Mouse (Mus musculus) cerebellum, adult 9-11 months (tissue): ENCODE results near the gene Sptb.
A peak's percentile ranks its signal among the peaks of the same experiment; 100 is the strongest.

ENCODE experiments used
- DNase-seq: peaks from one replicate; pipeline ENCODE4 v3.0.0; 2022

Gene Sptb

DNA sequence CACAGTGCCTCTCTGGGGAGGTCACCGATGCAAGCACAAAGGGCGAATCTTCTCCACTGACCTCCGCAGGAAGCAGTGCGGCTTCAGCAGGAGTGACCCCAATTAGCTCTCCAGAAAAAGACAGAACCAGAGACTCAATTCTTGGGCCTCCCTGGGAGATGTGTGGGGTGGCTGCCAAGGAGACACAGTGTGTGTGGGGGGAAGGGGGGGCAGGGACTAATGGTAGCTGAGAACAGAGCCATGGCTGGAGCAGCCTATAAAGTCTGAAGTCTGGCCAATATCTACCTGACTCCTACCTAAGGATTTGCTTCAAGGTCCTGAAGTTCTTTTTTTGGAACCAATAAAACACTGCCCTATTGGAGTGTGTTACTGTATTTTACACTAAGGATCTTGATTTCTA lies 105.8 kb downstream of the Sptb start:
- DNase-seq = no peak

DNA sequence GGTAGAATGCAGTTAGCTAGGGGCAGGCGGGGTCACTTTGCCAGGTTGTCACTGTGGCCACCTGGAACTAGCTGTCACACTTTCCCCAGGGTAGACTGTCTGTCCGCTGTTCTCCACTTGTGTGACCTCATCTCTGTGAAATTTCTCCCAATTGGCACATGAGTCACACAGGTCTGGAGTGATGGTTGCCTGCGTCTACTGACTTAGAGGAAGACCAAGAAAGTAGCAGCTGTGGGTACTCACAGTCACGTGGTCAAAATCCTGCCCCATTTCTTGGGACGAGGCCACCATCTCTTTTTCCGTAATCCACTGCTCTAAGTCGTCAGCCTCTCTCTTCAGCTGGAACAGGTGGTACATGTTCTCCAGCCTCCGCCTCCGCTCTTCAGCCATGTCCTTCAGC lies 106.6 kb downstream of the Sptb start:
- no peak for DNase-seq

DNA sequence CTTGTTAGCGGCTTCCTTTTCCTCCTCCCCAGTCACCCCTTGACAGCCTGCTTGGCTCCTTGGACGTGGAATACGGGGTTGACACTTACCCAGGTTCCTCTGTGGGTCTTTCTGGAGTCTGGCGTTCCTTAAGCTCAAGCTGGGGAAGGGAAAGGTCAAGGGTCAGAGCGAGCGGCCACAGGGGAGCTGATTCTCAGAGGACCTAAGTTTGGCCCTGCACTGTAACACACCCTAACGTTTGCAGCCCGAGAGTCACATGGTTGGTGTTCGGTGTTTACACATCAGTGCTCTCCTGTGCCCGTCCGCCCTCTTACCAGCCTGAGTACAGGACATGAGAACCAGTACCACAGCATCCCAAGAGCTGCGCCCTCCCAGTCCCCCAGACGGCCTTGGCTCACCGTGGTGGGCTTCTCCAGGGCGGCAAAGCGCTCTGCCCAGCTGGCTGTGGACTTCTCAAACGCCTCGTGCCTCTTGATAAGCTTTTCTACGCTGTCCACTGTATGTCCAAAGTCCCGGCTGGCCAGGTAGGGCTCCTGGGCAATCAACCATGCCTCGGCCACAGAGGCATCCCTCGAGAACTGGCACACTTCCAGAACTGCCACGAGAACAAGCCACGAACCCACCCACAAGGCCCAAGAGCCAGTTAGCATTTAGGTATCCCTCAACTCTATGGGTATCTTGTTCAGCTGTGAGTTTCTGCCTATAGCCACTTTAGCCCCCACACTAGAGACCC lies 112.0 kb downstream of the Sptb start:
- DNase-seq = no peak

DNA sequence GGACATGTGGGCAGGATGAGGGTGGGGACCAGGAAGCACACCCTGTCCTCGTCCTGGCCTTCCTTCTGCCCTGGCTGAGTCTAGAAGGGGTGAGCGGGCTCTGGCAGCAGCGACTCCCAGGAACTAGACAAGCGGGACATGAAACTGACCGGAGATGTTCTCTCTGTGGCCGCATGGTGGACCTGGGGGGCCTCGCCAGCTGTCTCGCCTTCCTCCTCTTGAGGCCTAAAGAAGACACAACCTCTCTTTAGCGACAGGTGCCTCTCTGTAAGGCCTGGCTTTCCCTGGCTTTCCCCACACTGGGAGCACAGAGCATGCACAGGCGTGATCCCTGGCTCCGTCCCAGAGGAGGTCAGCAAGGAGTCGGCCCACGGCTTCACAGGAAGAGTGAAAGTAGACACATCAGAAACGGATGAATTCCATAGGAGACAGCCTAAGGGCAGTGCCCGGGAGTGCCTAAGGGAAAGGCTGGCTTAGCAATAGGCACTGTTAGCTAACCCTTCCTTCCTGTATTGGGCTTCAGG lies 112.7 kb downstream of the Sptb start:
- peak; percentile 73 for DNase-seq

DNA sequence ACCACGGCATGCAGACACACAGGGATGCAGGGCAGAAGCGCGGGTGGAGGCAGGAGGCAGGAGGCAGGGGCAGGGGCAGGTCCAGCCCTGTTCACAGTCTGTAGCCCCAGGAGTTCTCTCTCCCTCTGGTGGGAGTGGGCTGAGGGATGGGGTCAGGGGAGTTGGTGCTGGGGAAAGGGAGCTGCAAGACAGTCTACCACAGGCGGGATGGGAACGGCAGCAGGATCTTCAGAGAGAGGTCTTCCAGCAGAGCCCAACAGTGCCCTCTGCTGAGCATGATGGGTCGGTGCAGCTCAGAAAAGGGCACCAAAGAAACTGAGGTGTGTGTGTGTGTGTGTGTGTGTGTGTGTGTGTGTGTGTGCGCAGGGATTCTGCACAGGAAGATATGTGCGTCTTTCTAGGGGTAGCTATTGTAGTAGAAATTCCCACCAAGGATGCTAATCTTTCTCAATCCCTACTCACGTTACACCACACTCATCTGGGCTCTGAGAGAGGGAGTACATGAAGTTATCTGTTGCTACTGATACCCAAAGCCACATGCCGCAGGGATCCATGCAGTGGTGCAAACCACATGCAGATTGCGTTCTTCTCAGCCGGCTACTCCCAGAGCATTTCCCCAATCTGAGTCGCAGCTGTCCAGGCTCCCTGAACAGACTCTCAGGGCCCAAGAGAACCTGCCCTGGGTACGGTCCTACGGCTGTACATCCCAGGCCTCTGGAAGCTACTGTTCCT lies 113.9 kb downstream of the Sptb start:
- peak; percentile 81 for DNase-seq

DNA sequence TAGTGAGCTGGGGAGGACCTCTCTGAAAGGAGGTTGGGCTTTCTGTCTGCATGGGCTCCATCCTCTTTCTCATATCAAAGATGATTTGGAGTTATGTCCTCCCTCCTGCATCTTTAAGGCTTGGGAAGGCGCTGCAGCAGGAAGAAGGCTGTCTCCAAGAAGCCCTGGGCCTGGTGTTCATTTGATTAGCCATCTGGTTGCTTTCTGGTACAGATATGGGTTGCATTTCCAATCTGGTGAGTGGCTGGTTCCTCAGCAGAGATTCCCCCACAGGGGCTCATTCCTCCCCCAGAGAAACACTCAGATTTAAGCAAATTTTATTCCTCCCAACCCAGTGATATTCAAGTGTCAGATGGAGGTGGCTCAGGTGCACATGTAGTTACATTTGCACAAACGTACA lies 114.5 kb downstream of the Sptb start:
- no peak for DNase-seq

DNA sequence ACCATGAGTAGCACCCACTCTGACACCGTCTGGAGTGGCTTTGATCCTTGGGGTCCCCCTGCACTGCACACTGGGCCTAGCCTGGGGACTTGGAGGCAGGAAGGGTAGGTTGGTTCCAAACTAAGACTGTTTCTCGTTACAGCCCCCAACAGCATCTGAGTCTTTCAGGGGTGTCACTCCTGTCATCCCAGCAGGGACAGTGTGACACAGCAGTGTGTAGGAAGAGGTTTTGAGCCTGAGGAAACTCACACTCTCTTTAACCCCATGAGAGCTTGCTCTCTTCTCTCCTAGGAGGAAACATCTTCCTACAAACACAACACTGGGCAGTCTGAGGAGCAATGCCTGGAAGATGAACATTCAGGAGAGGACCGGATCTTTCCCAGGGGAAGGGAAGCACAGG lies 115.8 kb downstream of the Sptb start:
- no peak for DNase-seq

DNA sequence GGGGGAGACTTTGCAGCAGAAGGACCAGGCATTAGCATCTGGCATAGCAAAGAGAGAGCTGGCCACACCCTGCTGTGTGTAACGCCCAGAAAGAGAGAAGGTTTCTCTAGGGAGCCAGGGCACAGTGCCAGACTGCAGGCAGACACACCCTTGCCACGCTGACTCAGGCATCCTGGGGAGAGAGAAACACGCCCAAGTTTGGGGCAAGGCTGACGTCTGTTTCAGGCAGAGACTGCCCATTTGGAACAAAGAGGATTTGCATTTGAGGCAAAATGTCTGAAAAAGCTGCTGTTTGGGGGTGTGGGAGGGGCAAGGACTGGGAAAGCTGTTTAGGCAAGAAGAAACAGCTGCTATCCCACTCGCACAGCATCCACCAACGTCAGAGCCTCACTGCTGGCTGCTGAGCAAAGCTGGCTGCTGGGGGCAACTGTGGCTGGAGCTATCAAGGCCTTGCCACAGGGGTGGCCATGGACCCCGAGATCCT lies 116.5 kb downstream of the Sptb start:
- DNase-seq = peak; percentile 55

DNA sequence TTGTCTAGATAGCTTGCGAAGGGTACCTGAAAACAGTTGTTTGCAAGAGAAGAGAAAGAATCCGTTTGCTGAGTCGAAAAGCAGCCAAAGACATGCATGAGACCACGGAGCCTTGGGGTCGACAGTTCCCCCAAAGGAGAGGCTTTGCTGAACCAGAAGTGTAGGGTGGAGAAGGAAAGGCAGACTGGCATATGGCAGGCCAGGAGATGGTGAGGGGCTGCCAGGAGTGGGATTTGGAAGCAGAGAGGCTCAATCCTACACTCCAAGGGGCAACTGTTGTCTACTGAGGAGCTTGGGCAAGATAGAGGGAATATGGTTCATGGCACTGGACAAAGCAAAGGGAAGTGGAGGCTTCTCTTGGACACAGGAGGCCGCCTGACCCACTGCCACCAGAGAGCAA lies 117.1 kb downstream of the Sptb start:
- no peak for DNase-seq

DNA sequence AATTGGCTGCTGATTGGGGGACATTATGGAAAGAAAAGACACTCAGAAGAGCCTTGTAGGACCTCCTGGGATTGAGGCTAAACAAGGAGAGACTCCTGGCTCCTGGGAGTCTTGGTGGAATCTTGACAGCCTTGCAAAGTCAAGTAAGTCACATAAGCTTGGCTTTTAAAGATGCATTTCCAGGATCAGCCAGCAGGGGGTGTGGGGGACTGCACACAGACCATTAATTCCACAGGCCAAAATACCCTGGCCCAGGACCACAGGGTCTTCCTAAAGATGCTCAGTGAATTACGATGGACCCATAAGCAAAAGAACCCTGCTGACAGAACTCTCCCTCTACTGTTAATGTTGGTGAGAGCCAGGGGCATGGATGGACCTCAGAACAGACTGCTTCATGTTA lies 118.1 kb downstream of the Sptb start:
- DNase-seq = peak; percentile 41

DNA sequence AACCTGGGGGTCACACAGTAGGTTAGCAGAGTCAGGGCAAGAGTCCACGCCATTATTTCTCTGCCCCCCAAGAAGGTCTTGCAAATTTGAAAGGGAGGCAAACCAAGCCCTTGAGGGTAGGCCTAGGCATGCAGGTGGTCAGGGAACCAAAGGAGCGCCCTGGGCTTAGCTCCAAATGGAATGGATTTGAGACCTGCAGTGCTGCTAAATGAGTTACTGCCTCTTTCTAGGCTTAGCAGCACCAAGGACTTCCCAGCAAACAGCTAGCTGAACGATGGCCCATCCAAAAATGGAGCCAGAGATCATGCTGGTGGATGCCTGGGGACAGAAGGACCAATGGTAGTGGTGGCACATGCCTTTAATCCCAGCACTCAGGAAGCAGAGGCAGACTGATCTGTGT lies 119.3 kb downstream of the Sptb start:
- peak; percentile 63 for DNase-seq

DNA sequence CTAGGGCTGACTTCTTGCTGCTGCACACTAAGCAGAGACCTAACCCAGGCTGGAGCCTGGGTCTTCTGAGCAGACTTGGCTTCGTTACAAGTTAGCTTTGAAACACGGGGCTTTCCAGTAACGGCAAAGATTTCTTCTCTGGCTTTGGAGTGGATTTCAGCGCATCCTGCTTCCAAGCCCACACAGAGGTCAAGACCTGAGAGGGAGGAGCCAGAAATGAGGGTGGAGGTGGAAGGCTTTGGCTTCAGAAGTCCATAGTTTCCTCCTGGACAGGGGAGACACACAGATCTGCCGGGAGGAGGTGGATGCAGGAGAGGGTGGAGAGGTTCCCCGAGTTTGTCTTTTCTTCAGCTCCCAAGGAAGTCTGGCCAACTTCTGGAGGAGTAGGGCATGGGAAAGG lies 120.8 kb downstream of the Sptb start:
- no peak for DNase-seq

DNA sequence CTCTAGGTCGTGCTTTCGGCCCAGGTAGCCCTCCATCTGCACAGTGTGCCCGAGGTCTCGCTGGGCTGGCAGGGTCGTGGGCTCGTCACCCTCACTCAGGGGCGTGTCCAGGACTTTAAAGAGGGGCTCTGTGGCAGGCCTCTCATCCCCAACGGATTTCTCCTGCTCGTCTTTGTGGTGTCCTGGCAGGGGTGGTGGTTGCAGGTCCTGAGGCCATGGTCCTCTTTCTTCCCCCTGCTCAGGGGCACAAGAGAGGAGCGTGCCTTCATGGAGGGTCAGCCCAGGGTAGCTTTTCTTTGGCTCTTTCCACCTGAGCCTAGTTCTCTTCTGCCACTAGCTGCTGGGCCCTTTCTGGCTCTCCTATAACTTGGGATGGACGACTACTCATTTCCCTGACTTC lies 123.0 kb downstream of the Sptb start:
- no peak for DNase-seq

DNA sequence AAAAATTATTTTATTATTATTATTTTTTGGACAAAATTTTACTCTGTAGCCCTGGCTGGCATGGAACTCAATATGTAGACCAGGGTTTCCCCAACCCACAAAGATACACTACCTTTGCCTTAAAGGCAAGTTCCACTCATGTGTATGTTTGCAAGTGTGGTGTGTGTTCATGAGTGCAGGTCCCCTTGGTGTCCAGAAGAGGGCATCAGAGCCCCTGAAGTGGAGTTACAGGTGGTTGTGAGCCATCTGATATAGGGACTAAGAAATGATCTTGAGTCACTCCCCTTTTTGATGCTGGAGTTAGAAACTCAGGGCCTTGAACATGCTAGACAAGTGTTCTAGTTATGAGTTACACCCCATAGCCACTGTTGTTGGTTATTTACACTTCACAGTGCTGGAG lies 125.3 kb downstream of the Sptb start:
- DNase-seq = no peak

DNA sequence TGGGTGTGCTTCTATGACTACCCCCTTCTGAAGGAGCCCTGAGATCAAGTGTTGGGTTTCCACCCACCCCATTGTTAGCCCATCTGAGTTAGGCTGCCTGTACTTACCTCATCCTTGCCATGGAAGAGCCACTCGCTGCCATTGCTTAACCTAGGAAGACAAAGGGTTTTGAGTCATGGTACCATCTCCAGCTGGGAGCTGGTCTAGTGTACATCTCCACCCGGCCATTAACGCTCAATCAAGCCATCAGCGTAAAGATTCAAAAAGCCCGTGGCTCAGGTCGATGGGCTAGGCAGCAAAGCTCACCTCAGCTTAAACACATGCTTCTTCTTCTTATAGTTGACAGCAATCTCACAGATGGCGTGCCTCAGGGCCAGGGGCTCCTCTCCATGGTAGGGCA lies 126.9 kb downstream of the Sptb start:
- no peak for DNase-seq

DNA sequence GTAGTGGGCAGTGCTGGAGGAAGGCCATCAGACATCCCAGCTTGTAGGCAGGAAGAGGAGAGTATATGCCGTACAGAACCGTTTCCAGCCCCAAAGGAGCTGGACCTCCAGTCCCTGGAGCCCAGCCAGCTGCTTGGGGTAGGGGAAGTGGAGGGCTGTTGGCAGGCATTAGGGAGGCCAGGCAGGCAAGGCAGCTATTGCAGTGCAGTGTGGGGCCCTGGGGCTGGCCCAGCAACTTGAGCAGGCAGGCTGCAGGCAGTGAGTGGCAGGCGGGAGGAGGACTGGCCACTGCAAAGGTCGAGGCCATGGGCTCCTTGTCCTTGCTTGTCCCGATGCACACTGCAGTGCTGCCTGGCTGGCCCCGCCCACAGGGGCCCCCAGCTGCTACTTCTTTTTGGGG lies 127.5 kb downstream of the Sptb start:
- peak; percentile 63 for DNase-seq

DNA sequence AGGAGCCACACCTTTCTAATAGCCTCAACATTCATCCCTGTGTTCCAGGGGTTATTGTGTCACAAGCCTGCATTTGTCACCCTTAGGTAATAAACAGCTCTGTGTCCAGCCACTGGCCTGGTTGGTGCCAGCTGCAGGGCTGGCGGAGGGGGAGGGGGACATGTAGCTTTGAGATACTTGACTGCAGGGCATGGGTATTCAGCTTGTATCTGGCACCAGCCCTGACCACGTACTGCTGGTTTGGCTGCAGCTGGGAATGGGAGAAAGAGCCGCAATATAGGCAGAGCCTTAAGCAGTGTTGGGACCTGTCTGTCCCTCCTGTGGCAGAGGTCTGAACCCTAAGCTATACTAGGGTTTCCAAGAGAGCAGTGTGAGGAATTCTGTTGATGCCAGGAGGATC lies 128.2 kb downstream of the Sptb start:
- DNase-seq = no peak

DNA sequence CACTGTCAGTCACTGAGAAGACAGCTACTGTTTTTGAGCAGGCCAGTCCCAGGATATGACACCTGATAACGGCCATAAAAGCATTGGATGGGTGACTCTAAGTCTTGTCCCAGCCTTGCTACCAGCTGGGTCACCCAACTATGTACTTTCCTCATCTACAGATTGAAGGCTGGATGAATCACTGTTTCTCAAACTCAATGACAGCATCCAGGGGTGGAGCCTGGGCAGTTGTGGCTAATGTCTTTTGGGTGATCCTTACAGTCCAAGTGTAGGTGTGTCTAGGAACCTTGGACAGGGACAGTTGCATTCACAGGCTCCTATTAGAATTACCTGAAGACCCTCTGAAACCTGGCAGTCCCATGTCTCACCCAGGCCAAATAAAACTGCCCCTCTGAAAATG lies 130.5 kb downstream of the Sptb start:
- no peak for DNase-seq

DNA sequence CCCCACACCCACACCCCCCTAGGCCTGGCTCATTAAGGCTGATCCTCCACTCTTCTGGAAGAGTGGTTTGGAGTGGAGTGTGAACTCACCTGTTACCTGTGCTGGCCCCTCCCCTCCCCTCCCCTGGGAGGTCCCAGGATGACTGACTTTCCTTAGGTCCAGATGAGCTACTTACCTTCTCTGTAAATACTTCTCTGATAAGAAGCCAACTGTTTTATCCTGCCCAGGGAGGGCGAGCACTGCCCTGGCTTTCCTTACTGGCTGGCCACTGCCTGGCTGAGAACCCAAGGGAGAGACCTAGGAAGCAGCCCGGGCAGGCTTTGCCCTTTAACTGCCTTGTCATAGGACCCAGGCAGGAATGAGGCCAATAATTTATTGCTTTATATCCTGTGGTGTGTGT lies 131.9 kb downstream of the Sptb start:
- peak; percentile 38 for DNase-seq

DNA sequence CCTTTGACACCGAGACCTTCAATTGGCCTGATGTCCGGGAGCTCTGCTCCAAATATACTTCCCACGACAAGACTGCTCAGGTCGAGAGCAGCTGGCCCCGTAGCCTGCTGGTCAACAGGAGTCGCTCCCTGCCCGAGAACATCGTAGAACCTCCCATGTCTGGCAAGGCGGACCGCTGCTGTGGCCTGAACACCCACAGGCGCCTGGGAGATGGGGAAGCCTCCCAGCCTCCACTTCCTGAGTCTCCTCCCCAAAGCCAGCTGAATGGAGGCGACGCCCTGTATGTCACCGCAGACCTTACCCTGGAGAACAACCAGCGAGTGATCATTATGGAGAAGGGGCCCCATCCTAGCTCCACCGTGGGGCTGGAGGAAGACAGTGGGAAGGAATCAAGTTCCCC lies 132.5 kb downstream of the Sptb start:
- DNase-seq = peak; percentile 54

DNA sequence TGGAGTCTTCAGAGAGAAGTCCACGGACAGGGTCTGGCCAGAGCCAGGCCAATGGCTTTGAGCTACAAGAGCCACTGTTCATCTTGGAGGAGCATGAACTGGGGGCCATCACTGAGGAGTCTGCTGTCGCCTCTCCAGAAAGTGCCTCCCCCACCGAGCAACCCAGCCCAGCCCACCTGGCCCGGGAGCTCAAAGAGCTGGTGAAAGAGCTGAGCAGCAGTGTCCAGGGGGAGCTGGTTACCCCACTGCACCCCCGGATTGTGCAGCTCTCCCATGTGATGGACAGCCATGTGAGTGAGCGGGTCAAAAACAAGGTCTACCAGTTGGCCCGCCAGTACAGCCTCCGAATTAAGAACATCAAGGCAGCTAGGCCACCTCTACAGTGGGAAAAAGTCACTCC lies 133.5 kb downstream of the Sptb start:
- peak; percentile 47 for DNase-seq

DNA sequence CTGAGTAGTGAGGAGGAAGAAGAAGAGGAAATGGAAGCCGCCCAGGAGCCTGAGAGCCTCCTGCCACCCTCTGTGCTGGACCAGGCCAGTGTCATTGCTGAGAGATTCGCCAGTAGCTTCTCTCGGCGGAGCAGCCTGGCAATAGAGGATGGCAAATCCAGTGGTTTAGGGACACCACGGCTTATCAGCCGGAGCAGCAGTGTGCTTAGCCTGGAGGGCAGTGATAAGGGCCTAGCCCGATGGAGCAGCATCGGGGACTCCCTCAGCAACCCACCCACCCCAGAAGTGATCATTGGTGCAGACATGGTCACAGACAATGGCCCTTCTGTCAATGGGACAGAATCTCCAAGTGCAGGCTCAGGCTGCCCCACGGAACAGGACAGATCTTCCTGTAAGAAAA lies 134.3 kb downstream of the Sptb start:
- DNase-seq = peak; percentile 30

DNA sequence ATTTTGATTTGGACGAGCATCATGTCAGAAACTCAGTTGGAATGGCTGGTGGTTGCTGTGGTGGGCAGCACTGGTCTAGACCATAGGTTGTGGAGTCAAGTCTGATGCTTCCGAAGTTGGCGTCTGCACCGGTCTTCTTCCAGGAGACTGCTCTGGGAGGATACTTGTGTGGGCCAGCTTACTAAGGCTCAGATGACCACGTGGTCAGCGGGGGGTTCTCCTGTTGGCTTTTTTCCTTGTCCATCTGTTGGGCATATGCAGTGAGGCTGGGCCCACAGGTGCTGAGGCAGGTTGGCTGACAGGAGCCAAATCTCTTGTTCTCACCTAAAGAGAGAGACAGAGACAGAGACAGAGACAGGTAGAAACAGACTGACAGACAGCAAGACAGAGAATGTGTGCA lies 135.5 kb downstream of the Sptb start:
- DNase-seq = peak; percentile 94

DNA sequence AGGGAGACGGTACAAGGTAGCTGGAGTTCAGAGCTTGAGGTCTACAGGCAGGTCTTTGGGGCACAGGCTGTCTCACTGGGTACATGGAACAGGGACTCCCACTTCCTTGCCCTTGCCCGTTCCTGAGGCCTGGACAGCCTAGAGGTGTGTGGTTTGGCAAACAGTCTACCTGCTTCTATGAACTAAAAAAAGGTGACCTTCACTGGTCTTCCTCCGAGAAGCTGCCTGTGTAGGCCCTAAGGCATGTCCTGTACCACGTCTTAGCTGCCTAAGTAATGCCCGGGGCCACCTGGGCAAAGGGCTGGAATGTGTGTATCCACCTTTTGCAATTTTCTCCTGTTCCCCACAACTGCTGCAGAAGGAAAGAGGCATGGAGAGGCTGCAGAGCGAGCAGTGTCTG lies 137.0 kb downstream of the Sptb start:
- peak; percentile 39 for DNase-seq
